Mouse (Mus musculus) left cerebral cortex, adult 11 months (tissue): Measurements from ENCODE around the gene Nit1.

Experiments used
- DNase-seq: peaks from one replicate; pipeline ENCODE4 v3.0.0; 2022; ENCODE audit warnings: low spot score

The Nit1 gene

GRCm38 (mm10) chr1:171345225-171346094 lies at the start of gene Nit1, which contains the start of gene Pfdn2:
TSS of gene Nit1 (minus strand) at chr1:171345646.
TSS of gene Pfdn2 (plus strand) at chr1:171345670.
- DNase-seq = peak; percentile 81

DNA sequence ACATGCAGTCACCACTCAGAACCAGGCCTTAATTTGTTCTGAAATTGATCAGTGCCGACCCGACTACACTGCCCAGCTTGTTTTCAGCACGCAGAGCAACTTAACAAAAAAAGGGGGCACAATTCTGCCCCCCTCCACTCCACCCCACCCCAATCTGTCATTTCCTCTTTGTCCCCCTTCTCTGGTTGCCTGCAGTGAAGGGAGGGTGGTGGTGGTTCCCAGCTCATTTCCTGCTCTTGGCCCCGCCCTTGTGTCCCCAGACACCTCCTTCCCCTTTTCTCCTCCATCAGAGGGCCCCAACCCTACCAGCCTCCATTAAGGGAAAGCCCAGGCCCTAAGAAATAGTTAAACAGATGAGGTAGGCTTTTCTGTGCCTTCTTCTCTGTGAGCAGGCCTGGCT lies 44.7 kb upstream of the Nit1 start:
- no peak for DNase-seq

DNA sequence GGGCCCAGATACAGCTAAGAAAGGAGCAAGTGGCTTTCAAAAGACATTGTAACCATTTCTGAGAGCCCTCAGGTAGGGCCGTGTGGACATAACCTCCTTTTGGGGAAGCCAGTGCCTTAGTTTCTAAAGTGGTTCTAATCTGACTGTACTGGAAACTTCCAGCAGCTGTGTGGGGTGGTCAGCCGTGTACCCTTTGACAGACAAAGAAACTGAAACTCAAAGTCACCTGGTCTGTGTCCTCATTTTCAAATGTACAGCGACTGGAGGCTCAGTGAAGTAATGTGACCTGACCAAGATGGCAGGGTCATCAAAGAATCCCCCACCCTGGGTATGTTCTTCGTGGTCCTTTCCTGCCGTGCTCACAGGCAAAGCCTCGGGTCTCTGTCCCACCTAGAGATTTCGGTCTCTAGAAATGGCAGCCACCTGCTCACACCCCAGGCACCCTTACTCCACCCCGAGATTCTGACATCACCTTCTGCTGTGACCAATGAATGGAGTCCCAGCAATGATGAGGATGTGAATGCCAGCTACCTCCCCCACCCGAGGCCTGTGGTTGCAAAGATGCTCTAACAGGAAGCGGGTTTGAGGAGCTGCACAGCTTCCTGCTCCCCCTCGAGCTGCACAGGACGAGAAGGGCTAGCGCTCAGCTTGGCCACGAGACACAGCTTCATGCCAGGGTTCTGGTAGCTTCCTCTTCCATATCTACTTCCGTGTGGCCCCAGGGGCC lies 43.1 kb upstream of the Nit1 start, which contains the start of gene Arhgap30:
Gene Arhgap30 (plus strand): TSS at position 579 of the 727 bp plus-strand sequence.
- no peak for DNase-seq

GRCm38 (mm10) chr1:171387099-171387498 lies 41.7 kb upstream of the Nit1 start:
- DNase-seq = no peak

DNA sequence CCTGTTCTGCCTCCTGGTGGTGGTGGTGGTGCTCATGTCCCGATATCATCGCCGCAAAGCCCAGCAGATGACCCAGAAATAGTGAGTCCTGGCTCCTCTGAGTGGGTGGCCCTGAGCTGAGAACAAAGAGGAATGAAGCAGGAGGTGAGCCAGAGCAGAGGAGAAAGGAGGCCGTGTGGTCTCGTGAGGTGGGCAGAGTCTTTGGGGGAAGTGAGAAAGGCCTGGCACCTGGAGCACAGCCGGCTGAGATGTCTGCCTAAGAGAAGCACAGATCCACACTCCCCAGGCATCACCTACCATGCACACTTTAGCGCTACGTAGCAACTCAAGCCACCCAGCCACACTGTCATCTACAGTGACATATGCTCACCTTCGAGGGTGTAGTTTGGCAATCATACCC lies 39.7 kb upstream of the Nit1 start:
- DNase-seq = no peak

- DNase-seq = no peak
Measured at GRCm38 (mm10) chr1:171384361-171384760, 38.9 kb upstream of the Nit1 start.

DNA sequence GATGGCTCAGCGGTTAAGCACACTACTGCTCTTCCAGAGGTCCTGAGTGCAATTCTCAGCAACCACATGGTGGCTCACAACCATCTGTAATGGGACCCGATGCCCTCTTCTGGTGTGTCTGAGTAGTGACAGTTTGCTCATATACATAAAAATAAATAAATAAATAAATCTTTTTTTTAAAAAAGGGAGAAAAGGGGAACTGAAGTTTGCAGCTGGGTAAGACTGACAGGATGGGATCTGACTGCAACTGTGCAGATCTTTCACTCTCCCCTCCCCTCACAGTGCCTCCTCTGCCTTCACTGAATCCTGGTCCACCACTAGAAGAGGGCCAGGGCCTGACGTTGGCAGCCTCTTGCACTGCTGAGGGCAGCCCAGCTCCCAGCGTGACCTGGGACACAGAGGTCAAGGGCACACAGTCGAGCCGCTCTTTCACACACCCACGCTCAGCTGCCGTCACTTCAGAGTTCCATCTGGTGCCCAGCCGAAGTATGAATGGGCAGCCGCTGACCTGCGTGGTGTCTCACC lies 36.7 kb upstream of the Nit1 start:
- DNase-seq = no peak

DNA sequence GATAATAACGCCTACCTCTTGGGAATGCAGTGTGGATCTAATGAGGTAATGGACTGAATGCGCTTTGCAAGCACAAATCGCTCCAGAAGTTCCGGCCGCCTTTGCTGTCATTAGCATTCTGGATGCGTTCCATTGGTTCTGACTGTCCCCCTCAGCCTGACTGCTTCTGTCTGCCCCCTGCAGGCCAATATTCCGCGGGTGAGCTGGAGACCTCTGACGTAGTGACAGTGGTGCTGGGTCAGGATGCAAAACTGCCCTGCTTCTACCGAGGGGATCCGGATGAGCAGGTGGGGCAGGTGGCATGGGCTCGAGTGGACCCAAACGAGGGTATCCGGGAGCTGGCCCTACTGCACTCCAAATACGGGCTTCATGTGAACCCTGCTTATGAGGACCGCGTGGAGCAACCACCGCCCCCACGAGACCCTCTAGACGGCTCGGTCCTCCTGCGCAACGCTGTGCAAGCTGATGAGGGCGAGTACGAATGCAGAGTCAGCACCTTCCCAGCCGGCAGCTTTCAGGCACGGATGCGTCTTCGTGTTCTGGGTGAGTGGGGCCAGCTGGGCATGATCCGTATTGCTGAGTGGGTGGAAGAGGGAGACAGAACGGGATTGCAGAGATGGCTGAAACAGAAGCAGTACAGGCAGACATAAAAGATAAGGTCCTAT lies 34.6 kb upstream of the Nit1 start:
- DNase-seq = peak; percentile 63

GRCm38 (mm10) chr1:171378298-171378697 lies 32.9 kb upstream of the Nit1 start:
- DNase-seq = no peak

DNA sequence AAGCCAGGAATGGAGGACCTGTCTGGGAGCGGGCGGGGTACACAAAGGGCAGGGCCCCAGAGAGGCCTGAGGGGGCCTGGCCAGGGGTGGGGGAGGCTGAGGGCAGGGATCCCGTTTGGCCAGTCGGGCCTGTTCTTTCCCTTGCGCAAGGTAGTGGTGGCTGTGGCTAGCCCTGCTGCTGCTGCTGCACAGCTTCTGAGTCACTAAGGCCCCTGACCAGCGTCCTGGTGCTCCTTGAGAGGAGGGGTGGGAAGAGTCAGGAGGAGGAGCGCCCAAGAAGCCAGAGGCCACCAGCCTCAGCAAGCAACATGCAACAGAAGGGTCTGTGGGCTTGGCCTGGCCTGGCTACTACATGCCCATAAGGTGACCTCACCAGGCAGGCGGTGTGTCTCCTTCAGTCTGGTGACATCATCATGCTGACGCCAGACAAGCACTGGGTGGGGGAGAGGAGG lies 30.2 kb upstream of the Nit1 start:
- no peak for DNase-seq

DNA sequence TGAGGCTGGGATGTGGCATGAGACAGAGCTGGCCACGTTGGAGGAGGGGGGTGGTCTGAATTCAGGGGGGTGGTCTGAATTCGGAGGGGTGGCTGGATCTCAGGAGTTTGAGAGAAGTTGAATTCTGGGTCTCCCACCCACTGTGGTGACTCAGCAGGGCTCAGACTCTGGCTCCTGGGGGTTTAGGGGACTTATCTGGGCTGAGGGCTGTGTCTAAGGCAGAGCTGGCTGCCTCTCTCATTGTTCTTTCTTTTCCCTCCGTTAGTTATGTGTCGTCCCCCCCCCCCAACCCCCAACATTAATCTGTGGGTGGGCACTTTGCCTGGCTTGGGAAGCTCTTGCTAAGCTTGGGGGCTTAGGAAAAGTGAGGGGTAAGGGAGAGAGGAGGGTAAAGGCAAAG lies 28.5 kb upstream of the Nit1 start:
- DNase-seq = no peak

- DNase-seq = no peak
Measured at GRCm38 (mm10) chr1:171372880-171373279, 27.4 kb upstream of the Nit1 start.

- no peak for DNase-seq
Measured at GRCm38 (mm10) chr1:171369845-171370556, 24.6 kb upstream of the Nit1 start, which contains the start of gene Nectin4. TSS of gene Nectin4 (plus strand) at chr1:171370099.

- DNase-seq = no peak
Measured at GRCm38 (mm10) chr1:171365934-171366333, 20.5 kb upstream of the Nit1 start.

- DNase-seq = no peak
Measured at GRCm38 (mm10) chr1:171361106-171362103, 16.0 kb upstream of the Nit1 start.

DNA sequence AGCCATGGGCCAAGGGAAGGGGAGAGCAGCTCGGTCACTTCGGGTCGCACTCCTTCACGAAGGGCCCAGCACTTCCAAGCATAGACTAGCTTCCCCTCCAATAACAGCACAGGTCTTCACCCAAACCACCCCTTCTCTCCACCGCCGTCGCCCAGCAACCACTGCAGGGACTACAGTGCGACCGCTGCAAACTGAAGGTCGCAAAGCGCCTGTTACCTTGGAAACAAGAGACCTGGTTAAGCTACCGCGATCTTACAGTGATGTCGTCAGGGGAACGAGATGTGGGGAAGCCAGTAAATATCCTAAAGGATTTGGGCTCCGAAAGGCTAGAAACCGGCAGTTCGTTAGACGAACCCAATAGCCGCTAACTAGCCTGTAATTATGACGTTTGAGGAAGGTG lies 15.2 kb upstream of the Nit1 start, which contains the start of gene Klhdc9:
Gene Klhdc9 (minus strand): TSS at position 143 of the 400 bp plus-strand sequence.
- peak; percentile 89 for DNase-seq

DNA sequence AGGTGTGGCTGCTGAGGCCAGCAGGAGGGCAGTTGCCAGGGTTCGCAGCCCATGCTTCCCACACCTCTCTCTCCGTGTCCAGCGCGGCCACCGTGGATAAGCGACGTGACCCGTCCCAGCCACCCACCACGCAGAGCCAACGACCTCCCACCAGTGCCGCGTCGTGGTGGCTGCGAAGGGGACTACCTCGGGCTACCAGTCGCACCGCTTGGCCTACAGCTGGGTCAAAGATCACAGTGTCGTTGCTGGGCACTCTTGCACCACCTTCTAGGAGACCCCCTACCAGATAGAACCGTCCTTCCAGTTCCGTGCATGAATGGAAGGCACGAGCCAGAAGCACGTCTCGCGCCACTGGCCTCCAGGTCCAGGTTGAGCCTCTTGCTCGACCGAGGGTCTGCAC lies 14.8 kb upstream of the Nit1 start:
- no peak for DNase-seq

- no peak for DNase-seq
Measured at GRCm38 (mm10) chr1:171358421-171358820, 13.0 kb upstream of the Nit1 start.

- no peak for DNase-seq
Measured at GRCm38 (mm10) chr1:171356814-171357213, 11.4 kb upstream of the Nit1 start.

GRCm38 (mm10) chr1:171355812-171356340 lies 10.4 kb upstream of the Nit1 start:
- DNase-seq = no peak
